Mouse (Mus musculus): ENCODE data around the gene Cntrob.

DNA sequence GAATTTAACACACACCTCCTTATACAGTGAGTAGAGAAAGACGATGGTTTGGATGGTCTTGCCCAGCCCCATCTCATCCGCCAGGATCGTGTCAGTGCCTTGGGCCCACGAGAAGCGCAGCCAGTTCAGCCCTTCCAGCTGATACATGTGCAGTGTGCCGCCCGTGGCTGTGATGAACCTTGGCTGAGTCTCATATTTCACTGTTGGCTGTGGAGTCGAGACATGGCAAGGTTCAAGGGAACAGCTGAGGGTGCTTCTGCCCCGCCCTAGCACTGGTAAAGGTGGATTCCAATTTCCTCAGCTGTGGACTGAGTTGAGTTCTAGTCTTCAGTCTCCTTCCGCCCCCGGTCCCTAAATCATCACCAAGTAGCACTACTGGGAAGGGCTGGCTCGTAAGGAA, 34.1 kb upstream of the Cntrob start:
- TF ChIP-seq CTCF (IDR thresholded peaks at IDR 0.05; ENCODE audit: insufficient read depth, low read depth, low read length) (no peak), POLR2A (IDR thresholded peaks at IDR 0.05; ENCODE audit: insufficient read depth, low read depth, low read length) (no peak)
